28 mouse cellular contexts compared by ENCODE assay signal in the genomic region with DNA sequence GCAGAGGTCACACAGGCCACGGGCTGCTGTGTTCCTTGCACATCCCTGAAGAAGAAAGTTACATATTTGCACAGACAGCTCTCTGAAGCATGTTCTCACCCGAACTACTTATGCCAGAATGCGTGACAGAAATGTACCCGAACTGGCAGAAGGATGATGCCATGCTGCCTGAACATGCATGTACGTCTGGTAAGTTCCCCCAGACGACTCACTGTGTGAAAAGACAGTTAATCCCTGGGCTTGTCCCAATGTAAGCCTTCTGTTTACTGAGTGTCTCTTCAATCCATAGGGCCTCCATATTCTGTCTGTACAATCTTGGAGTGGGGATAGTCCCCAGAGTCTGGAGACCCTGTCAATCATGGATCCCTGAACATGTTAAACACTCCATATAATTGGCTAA.
"Had no signal": no experiment of that assay in that cellular context is flagged by ENCODE, and none has a peak within 500 bp of the region (broad histone marks: within the 10 kb centered on the region; RNA-seq: fewer than 3 reads in every experiment).

No protein-coding gene starts in this region.

- H3K27me3 ChIP-seq: heart, embryonic 12.5 days; hindbrain, embryonic 12.5 days; intestine, embryonic 15.5 days; limb, embryonic 12.5 days; liver, embryonic 13.5 days; liver, embryonic 15.5 days had no signal

- H3K9me3 ChIP-seq: hindbrain, embryonic 12.5 days; intestine, embryonic 15.5 days; limb, embryonic 10.5 days; liver, embryonic 13.5 days had no signal

- H3K4me2 ChIP-seq: heart, embryonic 12.5 days; hindbrain, embryonic 12.5 days; hindbrain, embryonic 14.5 days; intestine, embryonic 15.5 days; limb, embryonic 12.5 days; liver, embryonic 11.5 days; liver, embryonic 13.5 days; liver, embryonic 15.5 days had no signal

- H3K27ac ChIP-seq: gastrocnemius, adult 2 months; heart, adult 2 months; hindbrain, embryonic 10.5 days; hindbrain, embryonic 12.5 days; hindbrain, embryonic 14.5 days; intestine, embryonic 15.5 days; layer of hippocampus, adult 2 months; left cerebral cortex, adult 2 months; limb, embryonic 10.5 days; limb, embryonic 12.5 days; liver, embryonic 13.5 days; liver, embryonic 15.5 days had no signal

- H3K4me1 ChIP-seq: hindbrain, embryonic 10.5 days; hindbrain, embryonic 12.5 days; intestine, embryonic 15.5 days; limb, embryonic 10.5 days; limb, embryonic 12.5 days; liver, embryonic 13.5 days; liver, embryonic 15.5 days had no signal

- DNase-seq: gastrocnemius, adult 2 months; gastrocnemius, postnatal 10 days; gastrocnemius, postnatal 25 days; heart, adult 2 months; heart, postnatal 10 days; heart, postnatal 4 days; kidney, adult 18-20 months; kidney, adult 8-10 months; kidney, postnatal 10 days; kidney, postnatal 25 days; kidney, postnatal 4 days; liver; liver, embryonic 13.5 days; liver, postnatal 0 days had no signal

- H3K9ac ChIP-seq: heart, embryonic 12.5 days; hindbrain, embryonic 12.5 days; hindbrain, embryonic 14.5 days; intestine, embryonic 15.5 days; limb, embryonic 12.5 days; liver, embryonic 13.5 days; liver, embryonic 15.5 days; liver, postnatal 0 days had no signal

- ATAC-seq: hindbrain, embryonic 16.5 days; inflammation-experienced regulatory T-cells, adult 6 months; intestine, embryonic 15.5 days; intestine, postnatal 0 days; liver, postnatal 0 days had no signal

- H3K4me3 ChIP-seq: gastrocnemius, adult 2 months; heart, adult 2 months; heart, embryonic 12.5 days; hindbrain, embryonic 10.5 days; hindbrain, embryonic 12.5 days; intestine, embryonic 15.5 days; layer of hippocampus, adult 2 months; left cerebral cortex, adult 2 months; limb, embryonic 10.5 days; limb, embryonic 12.5 days; liver, embryonic 13.5 days; liver, embryonic 15.5 days had no signal

- H3K36me3 ChIP-seq: heart, embryonic 12.5 days; hindbrain, embryonic 10.5 days; hindbrain, embryonic 12.5 days; intestine, embryonic 15.5 days; limb, embryonic 10.5 days; limb, embryonic 12.5 days; liver, embryonic 13.5 days; liver, embryonic 15.5 days had no signal
